Mouse (Mus musculus): Measurements from ENCODE around the gene Gnat2.
A peak's percentile ranks its signal among the peaks of the same experiment; 100 is the strongest.

The Gnat2 gene

DNA sequence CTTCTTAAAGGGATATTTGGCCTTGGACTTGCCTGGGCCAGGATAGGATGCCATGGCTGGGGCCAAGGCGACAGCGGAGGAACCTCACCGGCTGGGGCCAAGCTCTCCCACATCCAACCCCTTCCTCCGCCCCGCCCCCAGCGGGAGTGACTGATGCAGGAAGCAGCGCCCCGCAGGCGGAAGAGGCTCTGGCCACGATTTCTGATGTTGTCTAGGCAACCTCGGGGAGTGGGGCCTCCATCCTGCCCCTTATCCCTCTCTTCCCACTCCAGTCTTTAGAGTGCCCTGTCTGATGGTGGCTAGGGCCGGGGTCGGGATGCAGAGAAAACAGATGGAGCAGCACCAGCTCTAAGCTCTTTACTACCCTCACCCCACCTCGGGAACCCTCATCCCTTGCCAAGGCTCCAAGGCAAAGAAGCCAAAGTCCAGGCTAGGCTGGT is 7.3 kb upstream of the Gnat2 start:
- DNase-seq (ENCODE audit: low read depth, low spot score) = peak; percentile 96

DNA sequence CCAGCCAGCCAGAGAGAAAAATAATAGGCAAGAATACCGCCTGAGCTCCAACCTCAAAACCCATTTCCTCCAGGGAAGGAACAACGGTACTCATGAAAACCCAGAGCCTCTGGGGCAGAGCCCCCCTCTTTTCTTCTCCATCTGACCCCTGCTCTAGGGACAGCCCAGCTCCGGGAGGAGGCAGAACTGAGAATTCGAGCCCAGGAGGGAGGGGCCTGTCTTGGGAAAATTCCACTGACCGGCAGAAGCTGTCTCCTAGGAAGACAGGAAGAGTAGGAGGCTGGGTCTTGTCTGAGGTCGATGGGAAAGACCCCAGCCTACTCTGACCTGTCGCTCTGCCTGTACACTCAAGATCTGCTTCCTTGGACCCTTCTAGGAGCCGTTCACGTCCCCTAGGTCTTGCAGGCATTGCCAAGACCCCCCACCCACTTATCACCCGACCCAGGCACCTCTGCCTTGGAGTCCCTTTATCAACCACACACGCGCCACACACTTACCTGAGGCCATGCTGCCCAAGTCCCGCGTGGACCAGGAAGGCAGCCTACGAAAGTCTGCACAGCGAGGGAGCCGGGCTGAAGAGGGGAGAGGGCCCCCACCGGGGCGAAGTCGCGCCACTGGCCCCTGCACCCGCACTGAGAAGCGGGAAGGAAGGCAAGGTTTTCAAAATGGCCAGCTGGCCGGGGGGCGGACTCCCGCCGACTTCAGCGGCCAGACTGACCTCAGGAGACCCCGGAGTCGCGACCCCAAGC is 6.7 kb upstream of the Gnat2 start:
- DNase-seq (ENCODE audit: low read depth, low spot score) = peak; percentile 97

DNA sequence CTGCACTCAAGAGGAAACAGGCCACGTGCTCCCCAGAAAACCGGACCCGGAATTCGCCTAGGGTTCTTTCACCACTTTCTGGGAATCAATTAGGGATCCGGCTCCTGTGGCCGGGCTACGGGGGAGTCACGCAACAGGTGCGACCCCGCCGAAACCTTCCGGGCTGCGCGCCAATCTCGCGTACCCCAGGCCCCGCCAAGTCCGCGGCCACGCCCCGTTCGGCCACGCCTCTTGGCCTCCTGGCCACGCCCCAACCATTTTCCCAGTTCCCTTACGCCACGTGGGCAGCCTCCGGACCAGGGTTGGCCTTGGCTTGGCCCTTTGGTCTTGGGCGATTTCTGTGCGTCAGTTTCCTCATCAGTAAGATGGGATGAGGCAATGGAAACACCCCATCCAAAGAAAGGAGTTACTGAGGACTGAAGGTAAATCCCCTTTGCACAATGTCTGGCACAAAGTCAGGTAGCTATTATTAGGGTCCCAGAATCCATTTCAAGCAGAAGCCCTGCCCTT is 6.1 kb upstream of the Gnat2 start, which contains the start of gene Ampd2:
Ampd2 (minus strand) TSS at position 182 of the 510 bp plus-strand sequence.
- DNase-seq (ENCODE audit: low read depth, low spot score) = peak; percentile 88

DNA sequence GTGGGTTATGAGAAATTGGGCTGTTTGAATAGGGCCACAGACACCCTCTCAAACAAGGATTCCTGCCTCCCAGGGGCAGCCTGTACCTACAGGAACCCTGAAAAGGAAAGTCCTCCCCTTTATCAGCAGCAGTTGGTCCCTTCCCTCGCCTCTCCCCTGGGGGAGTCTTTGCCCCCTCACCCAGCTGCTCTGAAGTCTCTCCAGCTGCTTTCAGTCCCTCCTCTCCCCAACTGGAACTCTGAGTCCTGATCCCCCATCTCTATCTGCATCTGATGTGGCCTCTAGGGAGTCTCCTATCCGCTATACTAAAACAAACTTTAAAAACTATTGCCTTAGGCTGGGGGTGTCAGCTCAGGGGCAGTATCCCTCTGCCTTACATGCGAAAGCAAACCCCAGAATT is 5.3 kb upstream of the Gnat2 start:
- no peak for DNase-seq (ENCODE audit: low read depth, low spot score)

DNA sequence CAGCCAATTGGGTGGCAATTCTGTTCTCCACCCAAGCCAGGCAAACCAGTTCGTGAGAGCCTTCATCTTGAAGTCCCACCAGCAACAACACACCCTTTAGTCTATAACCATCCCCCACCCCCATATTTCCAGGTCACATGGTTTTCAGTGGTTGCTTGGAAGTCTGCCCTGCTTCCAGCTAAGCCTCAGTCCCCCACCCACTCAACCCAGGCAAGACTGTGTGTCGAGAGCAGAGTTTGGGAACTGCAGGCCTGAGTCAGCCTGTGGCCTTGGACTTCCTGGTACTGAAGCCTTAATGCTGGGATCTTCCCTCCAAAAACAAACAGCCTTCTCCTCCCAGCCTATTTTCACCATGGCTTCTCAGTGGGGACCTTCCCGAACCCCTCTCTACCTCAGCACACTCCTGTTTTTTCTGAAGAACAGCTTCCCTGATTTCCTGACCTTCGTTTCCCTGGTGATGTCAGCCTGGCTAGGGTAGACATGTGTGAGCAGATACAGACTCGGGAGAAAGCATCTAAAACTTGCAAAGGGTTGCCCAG is 3.7 kb upstream of the Gnat2 start:
- DNase-seq (ENCODE audit: low read depth, low spot score) = peak; percentile 56

DNA sequence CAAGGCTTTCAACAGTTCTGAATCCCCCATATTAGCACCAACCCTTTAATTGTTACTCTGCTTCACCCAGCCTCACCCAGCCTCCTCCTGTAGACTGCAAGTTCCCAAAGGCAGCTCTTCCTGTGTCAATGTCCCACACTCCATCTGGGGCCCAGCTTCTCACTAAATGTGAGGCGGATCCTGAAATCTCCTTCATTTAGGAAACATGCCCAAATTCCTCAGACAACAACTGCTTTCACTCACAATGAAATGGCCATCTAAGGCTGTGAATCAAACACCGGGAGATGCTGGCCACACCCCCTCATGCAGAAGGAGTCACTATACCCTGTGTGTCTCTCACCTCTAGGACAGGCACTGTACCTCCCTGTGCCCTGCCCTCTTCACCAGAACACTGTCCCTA is 2.7 kb upstream of the Gnat2 start:
- DNase-seq (ENCODE audit: low read depth, low spot score) = peak; percentile 38

DNA sequence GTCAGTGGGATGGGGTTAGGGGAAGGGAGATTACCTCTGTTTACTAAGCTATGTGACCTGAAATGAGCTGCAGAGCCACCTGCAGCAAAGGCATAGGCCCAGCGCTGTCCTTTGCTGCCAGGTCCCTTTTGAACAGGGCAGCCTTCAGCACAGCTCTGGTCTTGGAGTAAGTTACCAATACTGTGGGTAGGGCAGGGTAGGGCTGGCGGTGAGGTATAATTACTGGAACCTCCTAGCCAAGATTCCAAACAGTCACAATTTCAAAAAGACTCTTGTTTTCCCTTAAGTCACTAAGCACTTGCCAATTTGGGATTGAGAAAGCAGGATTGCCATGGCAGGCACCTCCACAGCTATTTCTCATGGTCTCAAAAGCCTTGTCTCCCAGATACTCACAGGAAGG is 2.0 kb upstream of the Gnat2 start:
- no peak for DNase-seq (ENCODE audit: low read depth, low spot score)

DNA sequence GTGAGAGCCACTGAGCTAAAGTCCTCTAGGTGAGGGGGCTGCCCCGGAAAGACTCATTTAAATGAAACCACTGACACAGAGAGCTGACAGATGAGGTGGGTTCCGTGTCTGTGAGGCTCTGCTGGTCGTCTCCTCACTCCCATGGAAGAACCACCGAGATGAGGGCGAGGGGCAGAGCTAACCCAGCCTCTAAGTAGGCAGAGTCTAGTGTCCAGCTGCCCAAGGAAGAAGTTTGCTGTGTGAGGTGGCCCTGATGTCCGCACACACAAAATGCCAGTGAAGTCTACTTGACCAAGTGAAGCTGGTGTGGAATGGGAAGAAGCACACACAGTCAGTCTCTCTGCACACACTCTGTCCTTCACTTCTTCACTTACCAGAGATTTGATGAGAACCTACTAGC is 559 bp upstream of the Gnat2 start:
- DNase-seq (ENCODE audit: low read depth, low spot score) = no peak

DNA sequence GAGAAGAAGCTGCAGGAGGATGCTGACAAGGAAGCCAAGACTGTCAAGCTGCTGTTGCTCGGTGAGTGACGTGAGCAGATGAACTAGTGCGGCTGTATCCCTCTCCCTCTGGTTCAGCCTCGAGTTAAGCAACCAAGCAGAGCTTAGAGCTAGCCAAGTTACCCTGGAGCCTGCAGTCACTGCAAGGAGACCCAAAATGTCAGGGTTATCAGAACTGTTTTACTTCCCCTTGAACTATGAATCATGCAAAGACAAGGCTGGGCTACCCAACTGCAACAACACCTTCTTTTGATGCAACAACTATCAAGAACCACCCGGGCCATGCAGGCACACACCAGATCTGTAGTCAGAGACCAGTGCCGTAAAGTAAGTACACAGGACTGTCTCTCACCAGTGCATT is 717 bp downstream of the Gnat2 start:
- no peak for DNase-seq (ENCODE audit: low read depth, low spot score)

DNA sequence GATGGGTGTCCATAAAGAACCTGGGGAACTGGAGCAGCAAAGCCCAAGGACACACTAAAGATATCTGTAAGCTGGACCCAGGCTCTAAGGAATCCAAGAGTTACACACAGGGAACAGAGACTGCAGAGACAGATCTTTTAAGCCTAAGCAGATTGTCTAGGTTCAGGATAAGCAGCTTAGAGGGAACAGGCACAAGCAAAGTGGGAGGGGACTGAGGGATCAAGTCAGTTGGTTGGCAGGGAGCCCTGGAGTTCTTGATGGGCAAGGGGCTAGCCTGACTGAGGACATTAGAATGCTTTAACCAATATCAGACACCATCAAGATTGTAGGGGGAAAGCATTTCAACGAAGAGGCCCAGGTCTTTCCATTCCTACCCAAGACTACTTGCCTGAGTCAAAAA is 1.6 kb downstream of the Gnat2 start:
- no peak for DNase-seq (ENCODE audit: low read depth, low spot score)

DNA sequence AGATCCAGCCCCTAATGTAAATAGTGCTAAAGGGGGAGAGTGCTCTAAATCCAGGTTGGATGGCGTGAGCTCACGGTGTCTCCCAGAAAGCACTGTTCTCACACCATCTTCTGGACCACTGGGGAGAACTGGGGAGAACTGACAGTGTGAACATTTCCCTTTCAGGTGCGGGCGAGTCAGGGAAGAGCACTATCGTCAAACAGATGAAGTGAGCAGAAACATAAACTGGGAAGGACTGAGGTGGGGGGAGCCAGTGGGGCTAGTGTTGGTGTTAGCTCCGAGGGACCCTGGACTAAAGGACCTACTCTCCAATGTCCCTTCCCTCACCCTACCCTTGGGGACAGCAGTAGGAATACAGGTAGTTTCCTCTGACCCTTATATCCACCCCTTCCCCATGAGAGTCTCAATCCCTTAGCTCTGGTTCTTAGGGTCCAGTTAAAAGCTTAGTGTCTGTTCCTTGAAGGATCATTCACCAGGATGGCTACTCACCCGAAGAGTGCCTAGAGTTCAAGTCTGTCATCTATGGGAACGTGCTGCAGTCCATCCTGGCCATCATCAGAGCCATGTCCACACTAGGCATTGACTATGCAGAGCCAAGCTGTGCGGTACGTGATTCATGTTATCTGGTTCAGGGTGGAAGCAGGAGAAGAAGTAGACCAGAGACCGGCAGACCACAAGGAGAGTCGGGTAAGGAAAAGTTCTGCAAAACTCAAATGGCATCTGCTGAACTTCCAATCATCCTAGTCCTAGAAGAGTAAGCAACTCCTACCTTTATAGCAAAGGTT is 2.6 kb downstream of the Gnat2 start:
- no peak for DNase-seq (ENCODE audit: low read depth, low spot score)

DNA sequence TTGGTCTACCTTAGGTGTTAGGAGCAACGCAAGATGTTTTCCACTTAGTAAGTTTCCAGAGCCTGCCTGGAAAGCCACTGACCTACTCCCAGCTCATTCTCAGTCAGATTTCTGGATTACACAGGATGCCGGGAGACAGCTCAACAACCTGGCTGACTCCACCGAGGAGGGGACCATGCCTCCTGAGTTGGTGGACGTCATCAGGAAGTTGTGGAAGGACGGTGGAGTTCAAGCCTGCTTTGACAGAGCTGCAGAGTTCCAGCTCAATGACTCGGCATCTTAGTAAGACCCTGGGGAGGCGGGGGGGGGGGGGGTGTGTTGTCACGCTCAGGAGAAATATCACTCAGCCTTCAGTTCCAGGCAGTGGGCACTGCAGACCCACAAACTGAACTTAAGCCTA is 3.6 kb downstream of the Gnat2 start:
- DNase-seq (ENCODE audit: low read depth, low spot score) = peak; percentile 27

DNA sequence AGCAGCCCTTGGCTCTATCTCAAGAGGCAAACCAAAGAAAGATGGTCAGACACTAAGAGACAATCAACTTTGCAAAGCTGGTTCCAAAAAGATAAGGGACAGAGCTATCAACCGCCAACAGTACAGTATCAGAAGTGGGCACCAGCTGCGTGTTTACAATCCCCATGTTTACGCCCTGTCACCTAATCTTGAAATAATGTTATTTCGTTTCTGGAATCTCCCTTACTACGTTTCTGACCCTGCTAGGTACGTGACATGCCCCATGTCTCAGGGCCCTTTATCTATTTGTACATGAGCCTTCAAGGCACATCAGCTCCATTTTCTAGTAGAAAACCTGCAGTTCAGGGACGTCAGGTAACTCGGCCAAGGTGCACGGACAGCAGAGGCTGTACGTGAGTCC is 4.1 kb downstream of the Gnat2 start:
- DNase-seq (ENCODE audit: low read depth, low spot score) = no peak

DNA sequence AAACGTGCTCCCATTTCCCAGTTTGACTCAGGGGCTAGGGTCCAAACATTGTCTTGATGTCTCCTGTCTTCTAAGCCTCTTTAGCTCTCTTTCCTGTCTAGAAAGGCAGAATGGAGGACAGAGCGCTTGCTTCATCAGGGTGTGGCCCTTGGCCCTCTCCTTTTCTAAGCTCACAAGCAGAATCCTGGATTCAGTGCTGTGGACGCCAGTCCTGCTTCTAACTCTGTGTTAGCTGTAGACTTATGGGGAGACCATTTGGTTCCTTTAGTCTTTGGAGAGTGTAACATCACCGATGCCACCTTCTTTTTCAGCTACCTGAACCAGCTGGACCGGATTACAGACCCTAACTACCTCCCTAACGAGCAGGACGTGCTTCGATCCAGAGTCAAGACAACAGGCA is 5.1 kb downstream of the Gnat2 start:
- DNase-seq (ENCODE audit: low read depth, low spot score) = no peak

DNA sequence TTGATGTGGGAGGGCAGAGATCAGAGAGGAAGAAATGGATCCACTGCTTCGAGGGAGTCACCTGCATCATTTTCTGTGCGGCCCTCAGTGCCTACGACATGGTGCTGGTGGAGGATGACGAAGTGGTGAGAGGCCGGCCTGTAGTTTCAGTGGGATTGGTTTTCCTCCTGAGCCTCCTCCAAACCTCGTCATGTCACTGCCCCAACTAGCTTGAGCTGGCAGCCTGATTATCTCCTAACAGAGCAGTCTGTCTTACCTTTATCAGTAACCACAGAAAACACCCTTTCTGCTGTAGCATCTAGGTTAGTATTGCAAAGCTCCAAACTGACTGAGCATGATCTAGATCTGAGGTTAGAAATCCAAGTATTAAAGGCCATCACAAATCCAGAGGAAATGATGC is 5.7 kb downstream of the Gnat2 start:
- DNase-seq (ENCODE audit: low read depth, low spot score) = no peak

DNA sequence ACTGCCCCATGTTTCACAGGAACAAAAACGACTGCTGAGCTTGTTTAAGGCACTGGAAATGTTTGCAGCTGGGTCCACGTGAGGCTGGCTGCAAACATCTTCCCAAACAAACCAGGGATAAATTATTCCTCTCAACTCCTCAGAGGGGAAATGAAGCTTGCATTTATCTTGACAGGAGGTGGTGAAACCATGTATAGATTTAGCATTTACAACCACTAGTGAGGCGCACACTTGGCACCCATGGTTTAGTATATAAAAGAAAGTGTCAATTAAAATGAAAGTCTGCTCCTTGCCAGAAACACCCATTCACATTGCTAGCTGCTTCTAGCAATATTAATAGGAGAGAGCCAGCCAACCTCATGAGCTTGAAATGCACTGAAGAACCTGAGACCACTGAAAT is 9.0 kb downstream of the Gnat2 start:
- no peak for DNase-seq (ENCODE audit: low read depth, low spot score)

DNA sequence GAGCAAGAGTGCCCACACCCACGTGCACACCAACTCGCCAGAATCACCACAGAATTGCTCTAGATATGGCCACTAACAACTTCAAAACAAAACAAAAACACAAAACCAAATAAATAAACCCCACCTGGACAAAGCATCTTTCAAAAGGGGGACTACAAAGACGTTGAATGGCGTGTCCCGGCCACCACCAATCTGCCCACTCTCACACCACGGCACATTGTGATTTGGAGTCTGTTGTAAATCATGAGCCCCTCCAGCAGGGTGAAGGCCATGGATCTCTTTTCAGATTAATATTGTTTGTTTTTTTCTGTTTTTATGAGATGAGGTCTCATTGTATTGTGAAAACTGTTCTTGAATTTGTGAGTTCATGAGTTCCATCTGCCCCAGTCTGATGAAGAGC is 9.5 kb downstream of the Gnat2 start:
- no peak for DNase-seq (ENCODE audit: low read depth, low spot score)

DNA sequence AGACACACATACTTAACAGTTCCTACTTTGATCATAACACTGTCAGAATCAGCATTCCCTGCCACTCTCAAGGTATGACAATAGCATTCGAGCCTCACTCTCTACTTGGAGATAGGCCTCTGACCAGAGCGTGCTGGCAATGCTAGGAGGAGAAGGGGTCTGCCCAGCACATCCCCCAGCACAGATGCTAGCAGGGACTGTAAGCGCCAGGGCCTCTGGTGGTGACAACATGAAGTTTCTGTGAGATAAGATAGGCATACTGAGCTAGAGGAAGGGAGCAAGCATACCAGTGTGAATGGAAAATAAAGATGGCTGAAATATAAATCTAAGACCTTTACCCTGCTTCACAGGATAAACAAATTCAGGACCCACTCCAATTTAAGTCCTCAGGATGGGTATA is 12.7 kb downstream of the Gnat2 start:
- no peak for DNase-seq (ENCODE audit: low read depth, low spot score)

DNA sequence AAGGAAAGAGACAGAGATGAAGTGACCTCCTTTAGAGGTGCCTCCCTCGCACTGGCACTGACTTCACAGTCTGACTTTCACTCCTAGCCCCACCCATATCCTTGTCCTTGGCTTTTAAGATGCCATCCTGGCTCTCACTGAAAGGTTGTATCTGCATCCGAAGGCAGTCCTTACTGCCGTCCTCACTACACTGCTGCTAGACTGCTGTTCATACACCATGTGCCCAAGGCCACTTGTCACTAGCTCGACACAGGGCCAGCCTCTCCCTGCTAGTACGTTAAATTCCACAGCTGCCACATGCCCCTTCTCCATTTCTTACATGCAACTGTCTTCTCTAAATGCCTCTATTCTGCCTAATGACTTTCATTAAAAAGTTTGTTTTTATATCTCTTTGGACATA is 18.7 kb downstream of the Gnat2 start:
- no peak for DNase-seq (ENCODE audit: low read depth, low spot score)

DNA sequence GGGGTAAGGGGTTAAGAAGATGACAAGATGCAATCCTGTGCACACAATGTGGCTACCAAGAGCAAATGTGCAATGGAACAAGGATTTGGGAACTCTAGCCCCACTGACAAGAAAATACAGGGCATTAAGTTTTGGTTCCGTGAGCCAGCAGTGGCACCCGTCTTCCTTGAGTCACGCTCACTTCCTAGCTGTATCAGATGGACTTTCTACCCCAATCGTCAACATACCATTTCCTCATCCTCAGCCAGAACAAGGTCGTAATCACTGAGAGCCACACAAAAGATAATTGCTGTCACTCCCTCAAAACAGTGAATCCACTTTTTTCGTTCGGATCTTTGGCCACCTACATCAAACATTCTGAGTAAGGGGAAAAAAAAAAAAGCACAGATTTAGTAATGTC is 19.7 kb downstream of the Gnat2 start:
- no peak for DNase-seq (ENCODE audit: low read depth, low spot score)

DNA sequence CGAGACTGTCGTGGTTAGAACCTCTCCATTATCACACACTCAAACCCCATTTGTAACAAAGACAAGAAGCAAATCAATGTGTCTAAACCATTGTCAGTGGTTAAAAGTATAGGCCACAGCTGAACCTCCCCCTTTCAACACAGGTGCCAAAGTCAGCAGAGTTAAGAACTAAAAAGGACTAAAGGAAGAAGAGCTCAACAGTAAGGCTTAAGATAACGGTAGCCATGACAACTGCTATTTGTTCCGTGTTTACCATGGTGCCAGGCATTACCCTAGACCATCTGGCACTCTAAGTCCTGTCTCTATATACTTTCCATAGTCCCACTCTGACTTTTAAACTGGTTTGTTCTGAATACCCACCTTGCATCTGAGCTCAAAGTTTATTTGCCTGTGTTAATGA is 20.1 kb downstream of the Gnat2 start:
- DNase-seq (ENCODE audit: low read depth, low spot score) = no peak

DNA sequence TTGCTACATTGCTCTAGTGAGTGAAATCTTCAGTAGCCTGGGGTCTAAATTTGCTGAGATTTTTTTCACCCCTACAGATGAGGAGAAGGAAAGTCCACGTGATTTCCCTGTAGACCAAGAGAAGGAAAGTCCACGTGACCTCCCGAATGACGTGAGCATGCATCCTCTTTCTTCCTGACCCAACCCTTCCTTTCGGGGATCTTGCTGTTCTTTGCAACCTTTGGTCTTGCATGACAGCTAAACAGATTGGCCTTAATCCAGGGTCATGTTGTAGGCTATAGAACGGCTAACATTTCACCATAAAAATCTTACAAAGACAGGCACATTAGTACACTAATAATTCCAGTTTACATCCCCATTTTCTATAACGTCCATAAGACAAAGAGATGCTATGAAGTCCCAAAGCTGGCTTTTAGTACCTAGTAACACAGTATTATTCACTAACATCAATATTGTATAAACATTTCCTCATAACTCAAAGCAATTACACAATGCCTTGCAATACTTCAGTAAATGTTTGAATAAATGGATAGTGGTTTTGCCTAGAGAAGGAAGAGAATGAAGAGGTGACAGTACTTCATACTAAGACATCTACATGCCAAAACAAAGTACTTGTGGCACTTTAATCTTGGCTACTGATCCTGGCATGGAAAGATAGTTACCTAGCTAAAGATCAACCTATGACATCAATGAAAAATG is 21.2 kb downstream of the Gnat2 start:
- no peak for DNase-seq (ENCODE audit: low read depth, low spot score)

Measured in 3T3-L1 (cell line).